Mouse (Mus musculus): ENCODE data around the gene Mcrip2.
A peak's percentile ranks its signal among the peaks of the same experiment; 100 is the strongest.

The Mcrip2 gene

DNA sequence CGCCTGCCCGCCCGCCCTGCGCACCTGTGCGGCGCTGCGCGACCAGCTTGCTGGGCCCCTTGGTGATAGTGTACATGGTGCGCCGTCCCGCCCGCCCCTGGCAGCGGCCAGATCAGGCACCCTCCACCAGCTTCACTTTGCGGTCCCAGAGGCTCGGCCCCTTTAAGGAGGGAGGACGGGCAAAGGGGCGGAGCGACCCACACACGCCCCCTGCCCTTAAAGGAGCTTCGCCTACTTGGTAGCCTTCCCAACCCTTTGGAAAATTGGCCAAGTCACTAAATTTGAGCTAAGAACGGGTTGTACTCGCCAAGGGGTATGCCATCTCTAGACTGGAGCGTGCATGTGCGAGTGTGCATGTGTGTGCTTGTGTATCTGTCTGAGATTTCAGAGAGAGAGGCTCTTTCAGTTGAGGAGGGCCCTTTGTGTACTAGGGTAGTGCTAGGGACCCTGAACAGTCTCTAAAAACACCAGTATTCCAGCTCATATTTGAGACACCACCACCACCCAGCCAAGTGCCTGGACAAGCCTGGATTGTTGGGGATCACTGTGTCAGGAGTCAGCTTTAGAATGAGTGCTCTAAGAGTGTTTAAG is at the start of gene Mcrip2:
Gene Mcrip2, minus strand, starts transcription at position 164 of the 591 bp plus-strand sequence.
- no peak; the same call in 1 of the 2 replicates for TF ChIP-seq GATA4 (IDR thresholded peaks at IDR 0.05; ENCODE audit: insufficient replicate concordance, low read length)

DNA sequence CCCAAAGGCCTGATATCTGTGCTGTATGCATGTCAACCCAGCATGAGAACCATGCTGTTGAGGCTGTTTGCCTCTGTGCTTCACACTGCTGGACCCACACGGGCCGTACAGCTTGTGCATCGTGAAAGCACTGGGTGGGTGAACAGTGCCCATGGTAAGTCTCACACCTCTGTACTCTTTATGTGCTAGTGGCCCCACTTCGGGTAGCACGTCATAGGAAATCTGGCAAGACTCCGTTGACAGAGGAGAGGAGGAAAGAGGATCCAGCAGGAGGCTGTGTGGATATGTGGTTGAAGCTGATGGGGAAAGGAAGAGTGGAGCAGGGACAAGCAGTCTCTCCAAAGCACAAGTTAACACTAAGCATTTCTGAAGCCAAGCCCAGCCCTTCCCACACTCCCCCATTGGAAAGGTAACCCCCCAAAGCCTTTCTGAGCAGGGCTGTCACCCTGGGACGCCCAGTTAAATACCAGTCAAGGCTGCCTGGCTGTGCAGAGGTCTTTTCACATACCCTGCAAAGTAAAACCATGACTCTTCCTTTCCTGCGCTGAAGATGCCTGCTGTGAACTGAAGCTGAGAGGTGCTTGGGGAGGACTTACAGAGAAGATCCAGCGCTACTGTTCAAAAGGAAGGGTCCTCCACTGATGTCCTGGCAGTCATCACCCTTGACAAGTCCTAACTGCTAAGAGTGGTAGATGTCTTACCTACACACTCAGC is 49.6 kb upstream of the Mcrip2 start:
- TF ChIP-seq GATA4 (IDR thresholded peaks at IDR 0.05; ENCODE audit: insufficient replicate concordance, low read length): no peak

- no peak for TF ChIP-seq GATA4 (IDR thresholded peaks at IDR 0.05; ENCODE audit: insufficient replicate concordance, low read length)
Observed at GRCm38 (mm10) chr17:25916931-25917647, 48.5 kb upstream of the Mcrip2 start.

- no peak for TF ChIP-seq GATA4 (IDR thresholded peaks at IDR 0.05; ENCODE audit: insufficient replicate concordance, low read length)
Observed at GRCm38 (mm10) chr17:25914295-25914694, 45.7 kb upstream of the Mcrip2 start.

DNA sequence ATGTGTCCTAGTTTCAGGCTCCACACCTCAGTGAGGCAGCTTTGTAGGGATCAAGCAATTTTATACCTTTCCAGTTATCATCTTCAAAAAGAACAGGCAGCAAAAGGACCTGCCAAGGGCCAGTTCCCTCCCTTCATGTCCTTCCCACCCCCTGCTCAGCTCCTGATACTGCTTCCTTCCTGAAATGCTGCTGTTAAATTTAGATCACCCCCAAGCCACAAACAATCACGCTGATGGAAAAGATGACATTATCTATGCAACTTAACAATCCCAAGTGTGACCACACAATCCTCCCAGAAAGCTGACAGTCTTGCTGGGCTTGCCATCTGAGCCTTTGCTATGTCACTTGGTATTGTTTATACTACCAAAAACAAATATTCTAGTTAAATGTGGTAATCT is 45.3 kb upstream of the Mcrip2 start:
- TF ChIP-seq GATA4 (IDR thresholded peaks at IDR 0.05; ENCODE audit: insufficient replicate concordance, low read length): peak; percentile 55

DNA sequence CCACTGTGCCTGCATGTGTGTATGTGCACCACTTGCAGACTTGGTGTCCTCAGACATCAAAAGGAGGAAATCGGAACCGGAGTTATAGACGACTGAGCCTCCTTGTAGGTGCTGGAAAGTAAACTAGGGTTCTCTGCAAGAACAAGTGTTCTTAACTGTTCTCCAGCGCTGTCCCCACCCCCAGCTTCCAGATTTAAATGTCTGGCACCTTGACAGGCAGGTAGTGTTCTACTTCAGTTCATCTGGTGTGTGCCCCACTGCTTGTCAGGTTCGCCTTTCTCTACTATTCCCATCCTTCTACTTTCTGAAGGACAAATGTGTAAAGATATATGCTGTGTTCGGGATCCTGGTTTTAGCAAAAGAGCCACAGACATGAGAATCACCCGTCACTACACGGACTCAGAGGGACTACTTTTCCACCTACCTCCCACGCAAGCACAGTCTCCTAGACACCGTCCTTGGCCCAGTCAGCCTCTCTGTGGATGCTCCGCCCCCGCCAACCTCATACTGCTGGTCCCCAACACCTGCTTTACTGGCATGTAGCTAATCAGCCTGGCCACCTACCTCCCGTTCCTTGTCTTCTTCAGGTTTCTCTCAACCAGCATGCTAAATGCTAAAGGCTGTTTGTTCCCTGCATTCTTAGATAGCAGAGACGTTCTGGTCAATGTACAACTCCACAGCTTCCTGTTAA is 44.8 kb upstream of the Mcrip2 start:
- TF ChIP-seq GATA4 (IDR thresholded peaks at IDR 0.05; ENCODE audit: insufficient replicate concordance, low read length): no peak

DNA sequence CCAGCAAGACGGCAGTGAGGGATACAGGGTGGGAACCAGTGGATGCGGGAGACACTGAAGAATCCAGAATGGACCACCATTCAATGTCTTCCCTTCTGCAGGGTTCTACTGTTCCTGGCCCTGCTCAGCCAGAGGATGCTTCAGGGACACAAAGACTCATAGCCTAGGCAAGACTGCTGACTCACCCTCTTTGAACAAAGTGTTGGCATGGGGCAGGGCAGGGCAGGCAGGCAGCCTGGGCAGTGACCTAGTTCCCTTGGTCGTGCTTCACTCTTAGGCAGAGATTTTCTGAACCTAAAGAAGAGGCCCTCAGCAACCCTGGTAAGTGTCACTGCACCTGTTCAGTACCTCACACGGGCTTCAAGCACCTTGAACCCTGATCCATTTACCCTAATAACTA is 43.3 kb upstream of the Mcrip2 start:
- no peak for TF ChIP-seq GATA4 (IDR thresholded peaks at IDR 0.05; ENCODE audit: insufficient replicate concordance, low read length)

GRCm38 (mm10) chr17:25907640-25908039 is 39.1 kb upstream of the Mcrip2 start:
- TF ChIP-seq GATA4 (IDR thresholded peaks at IDR 0.05; ENCODE audit: insufficient replicate concordance, low read length): no peak

GRCm38 (mm10) chr17:25903061-25903460 is 34.5 kb upstream of the Mcrip2 start:
- no peak for TF ChIP-seq GATA4 (IDR thresholded peaks at IDR 0.05; ENCODE audit: insufficient replicate concordance, low read length)

DNA sequence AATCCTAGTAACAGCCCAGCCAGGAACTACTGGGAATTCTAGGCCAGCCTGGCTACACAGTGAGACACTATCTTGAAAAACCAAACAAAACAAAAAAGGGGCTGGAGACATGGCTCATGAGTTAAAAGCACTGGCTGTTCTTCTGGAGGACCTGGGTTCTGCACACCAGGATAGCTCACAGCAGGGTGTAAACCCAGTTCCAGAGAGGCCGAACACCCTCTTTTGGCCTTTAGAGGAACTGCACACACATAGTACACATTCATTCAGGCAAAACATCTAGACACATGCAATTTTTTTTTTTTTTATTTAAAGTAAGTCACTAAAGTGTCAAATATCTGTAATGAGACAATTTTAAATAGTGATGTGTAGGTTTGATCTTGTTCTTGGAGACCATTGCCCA is 31.6 kb upstream of the Mcrip2 start:
- TF ChIP-seq GATA4 (IDR thresholded peaks at IDR 0.05; ENCODE audit: insufficient replicate concordance, low read length): no peak

DNA sequence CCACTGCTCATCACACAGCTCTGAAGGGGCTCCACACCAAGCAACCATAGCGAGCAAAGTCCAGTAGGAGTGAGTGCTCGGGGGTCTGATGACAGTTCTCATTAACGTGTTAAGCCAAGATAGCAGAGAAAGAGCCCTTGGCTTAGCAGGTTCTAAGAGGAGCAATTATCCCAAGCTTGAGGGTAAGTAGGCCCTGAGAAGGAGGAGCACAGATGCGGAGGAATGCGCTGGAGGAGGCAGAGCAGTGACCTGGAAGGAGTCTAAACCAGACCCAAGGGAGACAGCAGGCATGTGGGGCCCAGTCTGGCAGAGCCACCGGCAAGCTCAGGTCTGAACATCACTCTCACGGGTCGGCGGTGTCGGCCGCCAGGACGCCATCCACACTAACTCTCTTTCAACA is 27.3 kb upstream of the Mcrip2 start:
- TF ChIP-seq GATA4 (IDR thresholded peaks at IDR 0.05; ENCODE audit: insufficient replicate concordance, low read length): no peak

- no peak for TF ChIP-seq GATA4 (IDR thresholded peaks at IDR 0.05; ENCODE audit: insufficient replicate concordance, low read length)
Observed at GRCm38 (mm10) chr17:25895415-25895814, 26.9 kb upstream of the Mcrip2 start.

DNA sequence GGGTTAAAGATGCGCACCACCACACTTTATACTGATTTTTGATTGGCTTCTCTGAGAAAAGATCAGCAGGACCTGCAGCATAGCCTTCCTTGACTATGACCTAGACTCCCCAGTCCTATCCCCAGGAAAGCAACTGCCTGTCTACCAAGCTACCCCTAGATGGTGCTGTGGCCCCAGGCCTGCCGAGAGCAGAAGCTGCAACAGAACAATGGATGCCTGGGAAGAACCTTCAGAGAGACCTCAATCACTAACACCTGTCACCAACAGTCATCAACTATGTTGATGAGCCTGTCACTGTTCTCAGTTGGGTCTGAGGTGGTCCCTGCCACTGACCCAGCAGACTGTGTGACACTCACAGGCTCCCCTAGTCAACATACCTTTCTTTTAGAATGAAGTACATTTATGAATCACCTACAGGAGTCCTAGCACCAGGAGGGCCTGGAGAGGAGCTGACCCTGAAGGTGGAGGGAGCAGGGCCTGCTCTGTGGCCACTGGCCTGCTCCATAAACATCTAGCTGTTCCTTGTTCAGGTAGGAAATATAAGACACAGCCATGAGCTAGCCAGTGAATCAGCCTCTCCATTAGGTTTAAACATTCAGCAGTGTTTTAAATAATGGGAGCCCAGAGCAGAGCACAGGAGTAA is 25.5 kb upstream of the Mcrip2 start:
- TF ChIP-seq GATA4 (IDR thresholded peaks at IDR 0.05; ENCODE audit: insufficient replicate concordance, low read length): no peak

- TF ChIP-seq GATA4 (IDR thresholded peaks at IDR 0.05; ENCODE audit: insufficient replicate concordance, low read length): no peak
Observed at GRCm38 (mm10) chr17:25888837-25889236, 20.3 kb upstream of the Mcrip2 start.

DNA sequence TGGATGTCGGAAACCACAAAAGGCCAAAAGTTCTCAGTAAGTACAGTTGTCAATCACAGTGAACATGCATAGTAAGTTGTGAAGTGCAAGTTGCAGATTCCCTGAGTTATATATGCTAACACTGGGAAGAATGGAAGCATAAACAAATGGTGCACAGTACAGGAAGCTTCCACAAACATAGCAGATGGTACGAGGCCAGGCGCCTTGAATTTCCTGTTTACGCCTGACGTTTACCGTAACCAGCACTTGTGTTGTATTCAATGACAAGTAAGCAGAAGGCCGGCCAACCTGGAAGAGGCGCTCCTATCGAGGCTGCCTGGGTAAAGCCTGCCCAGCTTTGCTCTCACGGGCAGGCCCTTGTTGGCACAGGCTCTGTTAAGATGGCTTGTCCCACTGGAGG is 18.9 kb upstream of the Mcrip2 start:
- TF ChIP-seq GATA4 (IDR thresholded peaks at IDR 0.05; ENCODE audit: insufficient replicate concordance, low read length): no peak
